Mouse (Mus musculus) layer of hippocampus, adult 2 months (tissue): ENCODE data around the gene Olfr524. TPM values are rescaled to one million over a fixed set of nuclear protein-coding genes. Genes with fewer than 3 reads are reported as not detected.

Experiments used
- DNase-seq, 2 experiments: peaks; one replicate each; pipeline ENCODE4 v3.0.0; 2022; ENCODE audit warnings: low spot score in 2 of 2
- H3K27ac ChIP-seq: fragments of 200-600 bp; 2 replicates; pipeline ENCODE4 v1.8.1; 2022
- H3K4me3 ChIP-seq: fragments of 200-600 bp; 2 replicates; pipeline ENCODE4 v1.8.1; 2022; ENCODE audit warnings: mild to moderate bottlenecking
- CTCF ChIP-seq: fragments of 200-600 bp; conservative IDR thresholded peaks from 2 replicates; pipeline ENCODE4 v1.8.1; 2022; ENCODE audit warnings: antibody characterized with exemption, mild to moderate bottlenecking, moderate library complexity
- total RNA-seq, 2 experiments: library from RNA; stranded (reverse); gene quantifications; 2 replicates each; pipeline ENCODE4 v1.2.3; 2021

The Olfr524 gene
- total RNA-seq, 2 experiments from 2014 or later = not detected

DNA sequence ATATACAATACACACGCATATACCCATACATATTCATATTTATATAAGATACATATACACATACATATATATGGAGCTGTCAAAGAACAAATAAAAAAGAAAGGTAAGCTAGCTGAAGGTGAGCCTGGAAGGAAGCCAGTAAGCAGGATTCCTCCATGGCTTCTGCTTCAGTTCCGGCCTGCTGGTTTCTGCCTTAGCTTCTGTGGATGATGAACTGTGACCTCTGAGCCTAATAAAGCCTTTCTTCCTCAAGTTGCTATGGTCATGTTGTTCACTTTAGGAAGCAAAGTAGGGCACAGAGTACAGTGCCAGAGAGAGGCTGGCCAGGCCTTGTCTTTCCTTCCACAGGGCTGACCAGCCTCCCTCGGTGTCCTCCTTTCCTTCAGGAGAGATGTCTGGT lies 34.9 kb downstream of the Olfr524 start:
- no peak for TF ChIP-seq CTCF
- no peak for DNase-seq
- no peak overlapping the region for H3K27ac ChIP-seq
- H3K4me3 ChIP-seq = no peak overlapping the region

DNA sequence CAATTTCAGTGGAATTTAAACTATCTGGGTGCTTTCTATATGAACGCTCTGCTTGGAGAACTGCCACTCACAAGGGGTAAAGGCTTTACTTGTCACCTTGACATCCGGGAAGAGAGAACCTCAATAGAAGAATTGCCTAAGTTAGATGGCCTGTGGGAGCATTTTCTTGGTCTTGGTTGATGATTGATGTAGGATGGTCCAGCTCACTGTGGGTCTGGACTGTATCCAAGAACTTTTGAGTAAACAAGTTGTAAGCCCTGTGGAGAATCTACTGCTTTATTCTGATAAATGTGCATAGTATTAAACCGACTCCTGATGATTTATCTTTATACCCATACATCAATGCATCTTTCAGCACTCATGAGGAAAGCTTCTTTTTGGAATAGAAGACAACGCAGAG lies 36.4 kb downstream of the Olfr524 start:
- no peak for DNase-seq
- Histone ChIP-seq H3K27ac (no peak overlapping the region), H3K4me3 (no peak overlapping the region)
- TF ChIP-seq CTCF = no peak

DNA sequence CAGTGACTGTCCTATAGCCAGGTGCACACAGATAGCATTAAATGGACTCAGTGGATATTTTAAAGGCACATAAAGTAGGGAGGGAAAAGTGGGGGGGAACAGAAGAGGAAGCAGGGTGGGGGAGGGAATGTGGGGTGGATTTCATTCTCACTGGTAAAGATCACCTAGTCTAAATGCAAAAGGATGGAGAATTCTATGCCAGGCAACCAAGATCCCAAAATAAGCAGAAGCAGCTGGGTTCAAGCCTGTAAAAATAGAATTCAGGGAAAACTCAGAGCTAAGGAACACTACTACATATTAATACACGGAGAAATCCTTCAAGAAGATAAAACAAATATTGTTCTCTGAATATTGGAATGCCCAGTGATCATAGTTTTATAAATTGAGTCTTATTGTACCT lies 37.8 kb downstream of the Olfr524 start:
- Histone ChIP-seq H3K4me3 (no peak overlapping the region), H3K27ac (peak overlapping the region; percentile 51; the same call in 1 of the 2 replicates)
- TF ChIP-seq CTCF = no peak
- no peak for DNase-seq

- no peak for TF ChIP-seq CTCF
- H3K27ac ChIP-seq = no peak within 1 kb of the TSS
- no peak within 1 kb of the TSS for H3K4me3 ChIP-seq
- DNase-seq = no peak
Observed at GRCm38 (mm10) chr7:140164664-140165063, 41.1 kb downstream of the Olfr524 start, which contains the start of gene Olfr522. Olfr522 (minus strand) TSS chr7:140164764.

- no peak for TF ChIP-seq CTCF
- H3K27ac ChIP-seq = no peak overlapping the region
- no peak for DNase-seq
- no peak overlapping the region for H3K4me3 ChIP-seq
Observed at GRCm38 (mm10) chr7:140160363-140160762, 45.4 kb downstream of the Olfr524 start.

DNA sequence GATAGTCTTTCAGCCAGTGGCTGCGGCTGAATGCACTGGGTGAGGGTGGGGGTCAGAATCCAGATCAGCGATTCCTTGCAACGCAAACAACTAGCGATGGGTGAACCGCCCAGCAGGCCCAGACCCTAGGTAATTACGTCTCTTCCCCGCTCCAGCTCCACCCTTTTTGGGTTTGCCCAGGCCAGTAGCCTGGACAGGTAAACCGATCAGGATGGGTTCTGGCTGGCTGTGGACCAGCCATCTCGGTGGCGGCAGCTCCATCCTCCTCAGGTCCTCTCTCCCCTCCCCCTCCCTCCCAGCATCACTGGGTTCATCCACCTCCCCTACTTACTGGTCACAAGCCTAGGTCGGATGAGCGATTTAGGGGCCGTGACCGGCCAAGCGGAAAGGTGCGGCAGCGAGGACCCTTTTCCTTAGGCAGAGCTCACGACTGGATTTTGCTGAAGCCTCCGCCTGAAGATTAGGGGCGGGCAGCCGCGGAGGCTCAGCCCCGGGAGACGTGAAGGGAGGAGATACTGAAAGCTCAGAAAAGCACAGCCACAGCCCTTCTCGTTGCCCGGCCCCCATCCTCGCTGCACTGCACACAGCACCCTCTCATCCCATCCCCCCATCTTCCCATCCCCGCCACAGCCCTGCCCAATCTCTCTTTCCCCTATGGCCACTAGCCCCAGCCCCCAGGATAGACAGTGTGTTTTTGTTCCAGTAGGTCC lies 51.4 kb downstream of the Olfr524 start, which contains the start of gene Sprn:
Gene Sprn (minus strand): TSS at position 660 of the 710 bp plus-strand sequence.
- no peak for TF ChIP-seq CTCF
- H3K4me3 ChIP-seq = peak within 1 kb of the TSS; percentile 56
- peak; percentile 77 to 87 for DNase-seq
- peak within 1 kb of the TSS; percentile 98 for H3K27ac ChIP-seq

DNA sequence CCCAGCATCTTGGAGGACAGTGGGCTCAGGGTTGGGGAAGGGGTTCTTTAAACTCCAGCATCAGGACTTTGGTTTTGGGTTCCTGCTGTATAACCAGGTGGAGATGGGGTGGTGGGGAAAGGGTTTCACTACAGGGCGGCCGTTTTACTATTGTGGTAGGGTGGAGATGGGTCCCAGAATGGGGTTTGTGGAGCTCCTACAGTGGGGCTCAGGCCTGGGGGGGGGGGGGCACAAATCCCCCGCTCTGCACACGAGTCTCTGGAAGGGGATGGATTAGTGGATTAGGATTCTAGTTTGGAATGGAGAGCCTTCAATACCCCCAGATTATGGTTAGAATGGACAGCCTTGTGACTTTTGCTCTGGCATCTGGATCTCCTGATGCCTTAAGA lies 51.9 kb downstream of the Olfr524 start:
- no peak for DNase-seq
- TF ChIP-seq CTCF = no peak
- peak overlapping the region; percentile 56 for H3K4me3 ChIP-seq
- H3K27ac ChIP-seq = peak overlapping the region; percentile 98

DNA sequence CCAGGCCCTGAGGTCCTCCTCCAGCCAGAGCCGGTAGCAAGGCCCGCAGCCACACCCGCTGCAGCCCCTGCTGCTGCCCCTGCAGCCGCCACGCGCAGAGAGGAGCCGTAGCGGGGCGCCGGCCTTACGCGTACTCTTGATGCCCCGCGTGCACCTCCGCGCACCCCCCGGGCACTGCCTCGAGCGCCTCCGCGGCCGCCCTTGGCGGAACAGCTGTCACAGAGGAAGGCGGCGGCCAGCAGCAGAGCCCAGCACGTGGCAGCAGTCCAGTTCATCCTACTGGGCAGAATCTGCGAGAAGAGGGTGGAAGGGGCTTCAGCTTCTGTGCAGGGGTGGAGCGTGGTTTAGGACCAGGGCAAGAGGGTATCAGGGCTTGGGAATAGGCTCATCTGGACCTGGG lies 52.4 kb downstream of the Olfr524 start:
- Histone ChIP-seq H3K4me3 (peak overlapping the region; percentile 56), H3K27ac (peak overlapping the region; percentile 98)
- TF ChIP-seq CTCF = no peak
- DNase-seq = peak in 1 of 2 experiments; percentile 54

Other genes with a start within 250 kb of the Olfr524 start
- 1 to 10 TPM; 1.3 to 1.5 TPM for gene 6430531B16Rik, start 227.2 kb downstream of the Olfr524 start, total RNA-seq
- gene Adam8, start 213.4 kb downstream of the Olfr524 start, total RNA-seq = 1 to 10 TPM; 3.4 to 6.0 TPM
- gene Zfp511, start 169.6 kb downstream of the Olfr524 start, total RNA-seq = 10 to 100 TPM; 24.8 to 28.7 TPM
- gene Tubgcp2, start 169.3 kb downstream of the Olfr524 start, total RNA-seq = 10 to 100 TPM; 39.9 to 40.6 TPM
- gene Msx3, start 156.9 kb downstream of the Olfr524 start, total RNA-seq = under 1 TPM in 1 of 2 experiments, not detected in 1; 0.15 TPM
- gene Caly, start 123.4 kb downstream of the Olfr524 start, total RNA-seq = 100 to 1,000 TPM; 255 to 267 TPM
- not detected for gene Prap1, start 112.6 kb downstream of the Olfr524 start, total RNA-seq
- 10 to 100 TPM; 46.6 to 48.5 TPM for gene Fuom, start 103.5 kb downstream of the Olfr524 start, total RNA-seq
- 1 to 10 TPM; 4.6 to 6.5 TPM for gene Paox, start 90.2 kb downstream of the Olfr524 start, total RNA-seq
- gene Echs1, start 89.5 kb downstream of the Olfr524 start, total RNA-seq = 10 to 100 TPM; 60.0 to 63.2 TPM
- 10 to 100 TPM; 27.8 to 27.9 TPM for gene Mtg1, start 68.4 kb downstream of the Olfr524 start, total RNA-seq
- 100 to 1,000 TPM; 177 to 178 TPM for gene Sprn, start 51.1 kb downstream of the Olfr524 start, total RNA-seq
- not detected for gene Olfr522, start 41.2 kb downstream of the Olfr524 start, total RNA-seq
- under 1 TPM; 0.10 to 0.20 TPM for gene Olfr523, start 32.7 kb downstream of the Olfr524 start, total RNA-seq
- gene Cd163l1, start 12.3 kb upstream of the Olfr524 start, total RNA-seq = under 1 TPM; 0.44 to 0.56 TPM
- gene 5830411N06Rik, start 41.3 kb upstream of the Olfr524 start, total RNA-seq = under 1 TPM in 1 of 2 experiments, not detected in 1; 0.12 TPM
- not detected for gene Olfr525, start 114.9 kb upstream of the Olfr524 start, total RNA-seq
- not detected for gene Olfr527, start 128.1 kb upstream of the Olfr524 start, total RNA-seq
- gene Olfr60, start 155.7 kb upstream of the Olfr524 start, total RNA-seq = not detected
- gene Olfr530, start 170.4 kb upstream of the Olfr524 start, total RNA-seq = not detected
- not detected for gene Olfr531, start 197.0 kb upstream of the Olfr524 start, total RNA-seq
- gene Olfr532, start 215.7 kb upstream of the Olfr524 start, total RNA-seq = not detected